Mouse (Mus musculus) erythroblast, embryonic 14.5 days (primary cell): ENCODE data around the gene Fam89a. TPM values are rescaled to one million over a fixed set of nuclear protein-coding genes. Genes with fewer than 3 reads are reported as not detected.

ENCODE experiments used
- H3K27me3 ChIP-seq: 2 replicates; pipeline ENCODE4 v1.6.1; 2012; ENCODE audit warnings: inconsistent platforms; ENCODE audit not compliant: control insufficient read depth
- H3K36me3 ChIP-seq: 2 replicates; pipeline ENCODE4 v1.6.1; 2012; ENCODE audit warnings: mild to moderate bottlenecking, inconsistent platforms; ENCODE audit not compliant: control insufficient read depth
- H3K4me1 ChIP-seq: 2 replicates; pipeline ENCODE4 v1.6.1; 2012; ENCODE audit warnings: inconsistent platforms; ENCODE audit not compliant: control insufficient read depth
- H3K4me3 ChIP-seq: replicated peaks from 2 replicates; pipeline ENCODE3; 2012; ENCODE audit warnings: moderate library complexity, mild to moderate bottlenecking, inconsistent platforms
- H3K9me3 ChIP-seq: 2 replicates; pipeline ENCODE4 v1.6.1; 2012; ENCODE audit warnings: low read length, inconsistent platforms, mixed read lengths; ENCODE audit not compliant: control insufficient read depth
- GATA1 ChIP-seq: IDR thresholded peaks from 2 replicates; pipeline ENCODE4 v1.6.1; 2012; ENCODE audit warnings: low read length, inconsistent platforms, mixed read lengths
- TAL1 ChIP-seq: IDR thresholded peaks from 3 replicates; pipeline ENCODE4 v1.6.1; 2012; ENCODE audit warnings: low read length, inconsistent platforms, mixed read lengths
- polyA plus RNA-seq: library from polyadenylated mRNA; stranded (reverse); fragments of >175 nt; gene quantifications from 2 replicates; pipeline ENCODE4 v1.2.3, GENCODE M21; 2012

The Fam89a gene
- polyA plus RNA-seq, 1 experiment = not detected

GRCm38 (mm10) chr8:124703526-124703925, 48.1 kb downstream of the Fam89a start:
- H3K4me1 ChIP-seq = no peaks in the 10 kb centered on the region
- no peak overlapping the region for H3K4me3 ChIP-seq
- peaks cover 62% of the 10 kb centered on the region for H3K36me3 ChIP-seq
- TF ChIP-seq TAL1 (no peak), GATA1 (no peak)
- H3K27me3 ChIP-seq = no peaks in the 10 kb centered on the region
- H3K9me3 ChIP-seq = no peaks in the 10 kb centered on the region

- H3K9me3 ChIP-seq = no peaks in the 10 kb centered on the region
- no peaks in the 10 kb centered on the region for H3K27me3 ChIP-seq
- H3K4me3 ChIP-seq = no peak overlapping the region
- TF ChIP-seq TAL1 = no peak
- no peak for TF ChIP-seq GATA1
- H3K4me1 ChIP-seq = no peaks in the 10 kb centered on the region
- peaks cover 69% of the 10 kb centered on the region for H3K36me3 ChIP-seq
Measured at GRCm38 (mm10) chr8:124702183-124702582, 49.4 kb downstream of the Fam89a start.

GRCm38 (mm10) chr8:124701023-124701422, 50.6 kb downstream of the Fam89a start:
- Histone ChIP-seq H3K27me3 (no peaks in the 10 kb centered on the region), H3K4me1 (no peaks in the 10 kb centered on the region), H3K4me3 (no peak overlapping the region), H3K36me3 (peaks cover 70% of the 10 kb centered on the region), H3K9me3 (no peaks in the 10 kb centered on the region)
- no peak for TF ChIP-seq GATA1
- TF ChIP-seq TAL1 = no peak

- Histone ChIP-seq H3K36me3 (peaks cover 72% of the 10 kb centered on the region), H3K9me3 (no peaks in the 10 kb centered on the region), H3K4me1 (no peaks in the 10 kb centered on the region), H3K4me3 (no peak overlapping the region), H3K27me3 (no peaks in the 10 kb centered on the region)
- TF ChIP-seq TAL1 = no peak
- no peak for TF ChIP-seq GATA1
Measured at GRCm38 (mm10) chr8:124700271-124700670, 51.4 kb downstream of the Fam89a start.

- no peaks in the 10 kb centered on the region for H3K27me3 ChIP-seq
- no peak overlapping the region for H3K4me3 ChIP-seq
- H3K4me1 ChIP-seq = no peaks in the 10 kb centered on the region
- TF ChIP-seq TAL1 = no peak
- no peak for TF ChIP-seq GATA1
- H3K36me3 ChIP-seq = peaks cover 84% of the 10 kb centered on the region
- H3K9me3 ChIP-seq = no peaks in the 10 kb centered on the region
Measured at GRCm38 (mm10) chr8:124695424-124696100, 56.1 kb downstream of the Fam89a start.

GRCm38 (mm10) chr8:124691706-124692105, 59.9 kb downstream of the Fam89a start:
- TF ChIP-seq GATA1 (no peak), TAL1 (no peak)
- no peaks in the 10 kb centered on the region for H3K4me1 ChIP-seq
- no peaks in the 10 kb centered on the region for H3K27me3 ChIP-seq
- H3K36me3 ChIP-seq = peaks cover 77% of the 10 kb centered on the region
- H3K4me3 ChIP-seq = no peak overlapping the region
- no peaks in the 10 kb centered on the region for H3K9me3 ChIP-seq

Other genes starting within 250 kb of the Fam89a start
- 0.87 and 1.0 TPM in 2 replicates for gene Cog2, start 231.1 kb downstream of the Fam89a start, polyA plus RNA-seq
- gene Agt, start 182.1 kb downstream of the Fam89a start, polyA plus RNA-seq = 0.05 and 0.10 TPM in 2 replicates
- gene Capn9, start 175.7 kb downstream of the Fam89a start, polyA plus RNA-seq = not detected in 2 replicates
- 3.5 TPM in 2 replicates for gene 2310022B05Rik, start 88.5 kb downstream of the Fam89a start, polyA plus RNA-seq
- 0.42 and 0.44 TPM in 2 replicates for gene Ttc13, start 29.8 kb downstream of the Fam89a start, polyA plus RNA-seq
- gene Arv1, start 29.7 kb downstream of the Fam89a start, polyA plus RNA-seq = 0.11 and 0.29 TPM in 2 replicates
- gene Trim67, start 41.3 kb upstream of the Fam89a start, polyA plus RNA-seq = not detected in 2 replicates
- gene Gnpat, start 111.2 kb upstream of the Fam89a start, polyA plus RNA-seq = 4.4 and 6.1 TPM in 2 replicates
- gene 2810004N23Rik, start 111.3 kb upstream of the Fam89a start, polyA plus RNA-seq = 0.82 and 0.93 TPM in 2 replicates
- gene Exoc8, start 145.9 kb upstream of the Fam89a start, polyA plus RNA-seq = 0.10 and 0.18 TPM in 2 replicates
- 0.20 and 0.28 TPM in 2 replicates for gene Sprtn, start 146.1 kb upstream of the Fam89a start, polyA plus RNA-seq
- 0.56 and 0.81 TPM in 2 replicates for gene Egln1, start 197.5 kb upstream of the Fam89a start, polyA plus RNA-seq